Mouse (Mus musculus): Measurements from ENCODE around the gene Wdr90. TPM values are rescaled to one million over a fixed set of nuclear protein-coding genes. Genes with fewer than 3 reads are reported as not detected.

Wdr90 gene
- polyA plus RNA-seq, 1 experiment from 2014 or later: 15.1 TPM

GRCm38 (mm10) chr17:25829558-25830017 lies 31.7 kb downstream of the Wdr90 start:
- no peaks in the 10 kb centered on the region for H3K27me3 ChIP-seq (ENCODE audit: control insufficient read depth, insufficient read depth, low read length)
- H3K9ac ChIP-seq (replicated peaks; ENCODE audit: low read length): peak overlapping the region; percentile 80
- DNase-seq (ENCODE audit: low spot score) (no peak), ATAC-seq (replicated peaks; ENCODE audit: insufficient number of reproducible peaks, low FRiP score, low TSS enrichment, low read depth) (no peak)
- H3K4me3 ChIP-seq (ENCODE audit: low read depth, low read length): peak overlapping the region; percentile 53
- H3K9me3 ChIP-seq (replicated peaks; ENCODE audit: control insufficient read depth, low read length): no peaks in the 10 kb centered on the region
- WGBS: 39% methylated on average over 8 of the region's 8 CpGs
- no peak overlapping the region for H3K27ac ChIP-seq (replicated peaks; ENCODE audit: low read depth, low read length)
- H3K4me1 ChIP-seq (ENCODE audit: control insufficient read depth, insufficient read depth, low read length): peaks cover 20% of the 10 kb centered on the region
- no peaks in the 10 kb centered on the region; the same call in none of the 2 replicates for H3K36me3 ChIP-seq (replicated peaks; ENCODE audit: control insufficient read depth, insufficient read depth, low read depth, low read length)
- H3K4me2 ChIP-seq (ENCODE audit: low read depth, low read length): peak overlapping the region; percentile 42

GRCm38 (mm10) chr17:25828712-25829557 lies 32.4 kb downstream of the Wdr90 start, which contains the start of gene Jmjd8:
Gene Jmjd8, plus strand, starts transcription at chr17:25828867.
- peak; percentile 84 for DNase-seq (ENCODE audit: low spot score)
- H3K36me3 ChIP-seq (replicated peaks; ENCODE audit: control insufficient read depth, insufficient read depth, low read depth, low read length): no peaks in the 10 kb centered on the region; the same call in none of the 2 replicates
- peak within 1 kb of the TSS; percentile 53 for H3K4me3 ChIP-seq (ENCODE audit: low read depth, low read length)
- peak within 1 kb of the TSS; percentile 80 for H3K9ac ChIP-seq (replicated peaks; ENCODE audit: low read length)
- WGBS: 1% methylated on average over 32 of the region's 32 CpGs
- peak within 1 kb of the TSS; percentile 42 for H3K4me2 ChIP-seq (ENCODE audit: low read depth, low read length)
- peak; percentile 20; the same call in 1 of the 2 replicates for ATAC-seq (replicated peaks; ENCODE audit: insufficient number of reproducible peaks, low FRiP score, low TSS enrichment, low read depth)
- H3K27ac ChIP-seq (replicated peaks; ENCODE audit: low read depth, low read length): peak within 1 kb of the TSS; percentile 68
- no peaks in the 10 kb centered on the region for H3K9me3 ChIP-seq (replicated peaks; ENCODE audit: control insufficient read depth, low read length)
- peaks cover 20% of the 10 kb centered on the region for H3K4me1 ChIP-seq (ENCODE audit: control insufficient read depth, insufficient read depth, low read length)
- no peaks in the 10 kb centered on the region for H3K27me3 ChIP-seq (ENCODE audit: control insufficient read depth, insufficient read depth, low read length)

- peak overlapping the region; percentile 42 for H3K4me2 ChIP-seq (ENCODE audit: low read depth, low read length)
- H3K9ac ChIP-seq (replicated peaks; ENCODE audit: low read length): peak overlapping the region; percentile 80; the same call in 1 of the 2 replicates
- peaks cover 18% of the 10 kb centered on the region for H3K4me1 ChIP-seq (ENCODE audit: control insufficient read depth, insufficient read depth, low read length)
- H3K27me3 ChIP-seq (ENCODE audit: control insufficient read depth, insufficient read depth, low read length): no peaks in the 10 kb centered on the region
- H3K27ac ChIP-seq (replicated peaks; ENCODE audit: low read depth, low read length): no peak overlapping the region
- DNase-seq (ENCODE audit: low spot score) (no peak), ATAC-seq (replicated peaks; ENCODE audit: insufficient number of reproducible peaks, low FRiP score, low TSS enrichment, low read depth) (no peak)
- 84% methylated on average over 8 of the region's 8 CpGs for WGBS
- H3K4me3 ChIP-seq (ENCODE audit: low read depth, low read length): no peak overlapping the region
- no peaks in the 10 kb centered on the region; the same call in none of the 2 replicates for H3K36me3 ChIP-seq (replicated peaks; ENCODE audit: control insufficient read depth, insufficient read depth, low read depth, low read length)
- H3K9me3 ChIP-seq (replicated peaks; ENCODE audit: control insufficient read depth, low read length): no peaks in the 10 kb centered on the region
Observed at GRCm38 (mm10) chr17:25828223-25828594, 33.1 kb downstream of the Wdr90 start.

- no peaks in the 10 kb centered on the region for H3K9me3 ChIP-seq (replicated peaks; ENCODE audit: control insufficient read depth, low read length)
- 95% methylated on average over 22 of the region's 22 CpGs for WGBS
- DNase-seq (ENCODE audit: low spot score) (no peak), ATAC-seq (replicated peaks; ENCODE audit: insufficient number of reproducible peaks, low FRiP score, low TSS enrichment, low read depth) (no peak)
- no peaks in the 10 kb centered on the region; the same call in none of the 2 replicates for H3K36me3 ChIP-seq (replicated peaks; ENCODE audit: control insufficient read depth, insufficient read depth, low read depth, low read length)
- no peaks in the 10 kb centered on the region for H3K27me3 ChIP-seq (ENCODE audit: control insufficient read depth, insufficient read depth, low read length)
- H3K27ac ChIP-seq (replicated peaks; ENCODE audit: low read depth, low read length): no peak overlapping the region
- no peak overlapping the region for H3K9ac ChIP-seq (replicated peaks; ENCODE audit: low read length)
- no peak overlapping the region for H3K4me2 ChIP-seq (ENCODE audit: low read depth, low read length)
- no peak overlapping the region for H3K4me3 ChIP-seq (ENCODE audit: low read depth, low read length)
- peaks cover 18% of the 10 kb centered on the region for H3K4me1 ChIP-seq (ENCODE audit: control insufficient read depth, insufficient read depth, low read length)
Observed at GRCm38 (mm10) chr17:25827546-25828222, 33.6 kb downstream of the Wdr90 start.

GRCm38 (mm10) chr17:25827011-25827410 lies 34.3 kb downstream of the Wdr90 start:
- no peaks in the 10 kb centered on the region for H3K9me3 ChIP-seq (replicated peaks; ENCODE audit: control insufficient read depth, low read length)
- no peak overlapping the region for H3K4me2 ChIP-seq (ENCODE audit: low read depth, low read length)
- no peaks in the 10 kb centered on the region; the same call in none of the 2 replicates for H3K36me3 ChIP-seq (replicated peaks; ENCODE audit: control insufficient read depth, insufficient read depth, low read depth, low read length)
- no peak overlapping the region for H3K9ac ChIP-seq (replicated peaks; ENCODE audit: low read length)
- no peak for DNase-seq (ENCODE audit: low spot score)
- ATAC-seq (replicated peaks; ENCODE audit: insufficient number of reproducible peaks, low FRiP score, low TSS enrichment, low read depth): no peak
- H3K27me3 ChIP-seq (ENCODE audit: control insufficient read depth, insufficient read depth, low read length): no peaks in the 10 kb centered on the region
- H3K4me1 ChIP-seq (ENCODE audit: control insufficient read depth, insufficient read depth, low read length): peaks cover 18% of the 10 kb centered on the region
- H3K27ac ChIP-seq (replicated peaks; ENCODE audit: low read depth, low read length): no peak overlapping the region
- 95% methylated on average over 13 of the region's 13 CpGs for WGBS
- no peak overlapping the region for H3K4me3 ChIP-seq (ENCODE audit: low read depth, low read length)

- no peak for DNase-seq (ENCODE audit: low spot score)
- Histone ChIP-seq H3K4me2 (ENCODE audit: low read depth, low read length) (no peak overlapping the region), H3K36me3 (replicated peaks; ENCODE audit: control insufficient read depth, insufficient read depth, low read depth, low read length) (no peaks in the 10 kb centered on the region; the same call in none of the 2 replicates), H3K27ac (replicated peaks; ENCODE audit: low read depth, low read length) (no peak overlapping the region), H3K4me1 (ENCODE audit: control insufficient read depth, insufficient read depth, low read length) (peaks cover 13% of the 10 kb centered on the region), H3K9me3 (replicated peaks; ENCODE audit: control insufficient read depth, low read length) (no peaks in the 10 kb centered on the region), H3K4me3 (ENCODE audit: low read depth, low read length) (no peak overlapping the region), H3K9ac (replicated peaks; ENCODE audit: low read length) (no peak overlapping the region), H3K27me3 (ENCODE audit: control insufficient read depth, insufficient read depth, low read length) (no peaks in the 10 kb centered on the region)
- WGBS: 96% methylated on average over 27 of the region's 27 CpGs
- no peak for ATAC-seq (replicated peaks; ENCODE audit: insufficient number of reproducible peaks, low FRiP score, low TSS enrichment, low read depth)
Observed at GRCm38 (mm10) chr17:25825984-25826570, 35.2 kb downstream of the Wdr90 start.

- Histone ChIP-seq H3K9me3 (replicated peaks; ENCODE audit: control insufficient read depth, low read length) (no peaks in the 10 kb centered on the region), H3K4me1 (ENCODE audit: control insufficient read depth, insufficient read depth, low read length) (peaks cover 13% of the 10 kb centered on the region), H3K27me3 (ENCODE audit: control insufficient read depth, insufficient read depth, low read length) (peaks cover under 1% of the 10 kb centered on the region; the same call in 1 of the 2 replicates), H3K36me3 (replicated peaks; ENCODE audit: control insufficient read depth, insufficient read depth, low read depth, low read length) (no peaks in the 10 kb centered on the region; the same call in none of the 2 replicates), H3K9ac (replicated peaks; ENCODE audit: low read length) (no peak overlapping the region), H3K27ac (replicated peaks; ENCODE audit: low read depth, low read length) (no peak overlapping the region), H3K4me3 (ENCODE audit: low read depth, low read length) (no peak overlapping the region), H3K4me2 (ENCODE audit: low read depth, low read length) (no peak overlapping the region)
- 90% methylated on average over 6 of the region's 6 CpGs for WGBS
- ATAC-seq (replicated peaks; ENCODE audit: insufficient number of reproducible peaks, low FRiP score, low TSS enrichment, low read depth) (no peak), DNase-seq (ENCODE audit: low spot score) (no peak)
Observed at GRCm38 (mm10) chr17:25825311-25825710, 36.0 kb downstream of the Wdr90 start.
